Mouse (Mus musculus) CH12.LX (cell line): ENCODE measurements around the gene Rhob. TPM values are rescaled to one million over a fixed set of nuclear protein-coding genes. Genes with fewer than 3 reads are reported as not detected.

Experiments
- DNase-seq: peaks from one replicate; pipeline ENCODE4 v3.0.0-alpha.2; 2013; ENCODE audit errors: extremely low read depth
- H3K27ac ChIP-seq: 2 replicates; pipeline ENCODE4 v1.5.1; 2012; ENCODE audit warnings: low read depth, mild to moderate bottlenecking, control low read depth, moderate library complexity; ENCODE audit not compliant: insufficient read depth
- H3K27me3 ChIP-seq: replicated peaks from 2 replicates; pipeline ENCODE3; 2012; ENCODE audit warnings: inconsistent platforms
- H3K36me3 ChIP-seq, 2 experiments: replicated peaks in 1 of 2; 2 replicates each; pipeline versions ENCODE3 to v1.6.1; 2012; ENCODE audit warnings: inconsistent platforms in 1 of 2, low read length in 1 of 2, mild to moderate bottlenecking in 1 of 2, mixed read lengths in 1 of 2, moderate library complexity in 1 of 2; ENCODE audit not compliant: control insufficient read depth in 1 of 2, insufficient read depth in 1 of 2
- H3K4me1 ChIP-seq, 2 experiments: 2 replicates each; pipeline ENCODE4 v1.6.1; 2012; ENCODE audit warnings: inconsistent platforms in 1 of 2, moderate library complexity in 1 of 2; ENCODE audit not compliant: insufficient read depth in 2 of 2, control insufficient read depth in 1 of 2
- H3K4me2 ChIP-seq: 2 replicates; pipeline ENCODE4 v1.6.1; 2012; ENCODE audit warnings: low read depth, mild to moderate bottlenecking, control low read depth; ENCODE audit not compliant: poor library complexity, insufficient read depth, severe bottlenecking
- H3K4me3 ChIP-seq, 3 experiments: fragments of 150-350 bp in 1 of 3; sonication (generic) in 1 of 3; replicated peaks in 1 of 3; 2 replicates each; pipeline versions ENCODE3 to v1.5.1; 2011 to 2012; ENCODE audit warnings: low read depth in 2 of 3, low read length in 2 of 3, mild to moderate bottlenecking in 2 of 3, moderate library complexity in 2 of 3, control low read depth in 1 of 3, improper control_type of control experiment in 1 of 3, inconsistent platforms in 1 of 3, mixed read lengths in 1 of 3; ENCODE audit not compliant: poor library complexity in 1 of 3
- H3K79me2 ChIP-seq: replicated peaks from 2 replicates; pipeline ENCODE4 v1.6.1; 2012; ENCODE audit warnings: mild to moderate bottlenecking, moderate library complexity; ENCODE audit not compliant: control insufficient read depth, poor library complexity, insufficient read depth, severe bottlenecking; ENCODE audit errors: extremely low read depth
- H3K9ac ChIP-seq: 2 replicates; pipeline ENCODE4 v1.6.1; 2012; ENCODE audit warnings: low read depth, mild to moderate bottlenecking, control low read depth, moderate library complexity; ENCODE audit not compliant: insufficient read depth
- H3K9me3 ChIP-seq: replicated peaks from 2 replicates; pipeline ENCODE3; 2012; ENCODE audit warnings: low read length, inconsistent platforms, mixed read lengths
- CHD1 ChIP-seq: IDR thresholded peaks from 2 replicates; pipeline ENCODE4 v1.6.1; 2012; ENCODE audit warnings: low read depth, low read length, improper control_type of control experiment, inconsistent platforms
- CHD2 ChIP-seq: IDR thresholded peaks from 2 replicates; pipeline ENCODE4 v1.6.1; 2011; ENCODE audit warnings: low read length, improper control_type of control experiment
- ELF1 ChIP-seq: IDR thresholded peaks from 2 replicates; pipeline ENCODE4 v1.6.1; 2014; ENCODE audit warnings: low read depth, mild to moderate bottlenecking, inconsistent platforms, low read length, improper control_type of control experiment
- EP300 ChIP-seq: IDR thresholded peaks from 2 replicates; pipeline ENCODE4 v1.6.1; 2011; ENCODE audit warnings: low read length, improper control_type of control experiment
- GABPA ChIP-seq: IDR thresholded peaks from 2 replicates; pipeline ENCODE4 v1.6.1; 2012; ENCODE audit warnings: low read depth, low read length, improper control_type of control experiment, inconsistent platforms; ENCODE audit not compliant: insufficient replicate concordance
- HCFC1 ChIP-seq: IDR thresholded peaks from 2 replicates; pipeline ENCODE4 v1.6.1; 2012; ENCODE audit warnings: low read depth, mild to moderate bottlenecking, inconsistent platforms, low read length, improper control_type of control experiment
- JUN ChIP-seq: IDR thresholded peaks from 2 replicates; pipeline ENCODE4 v1.6.1; 2011; ENCODE audit warnings: low read depth, mild to moderate bottlenecking, low read length, improper control_type of control experiment, moderate library complexity; ENCODE audit not compliant: insufficient read depth
- MAFK ChIP-seq: IDR thresholded peaks from 2 replicates; pipeline ENCODE4 v1.6.1; 2011; ENCODE audit warnings: low read length, improper control_type of control experiment; ENCODE audit not compliant: insufficient replicate concordance
- MEF2A ChIP-seq: IDR thresholded peaks from 2 replicates; pipeline ENCODE4 v1.6.1; 2014; ENCODE audit warnings: low read depth, mild to moderate bottlenecking, inconsistent platforms, low read length, improper control_type of control experiment, borderline replicate concordance
- MXI1 ChIP-seq: IDR thresholded peaks from 2 replicates; pipeline ENCODE4 v1.6.1; 2011; ENCODE audit warnings: mild to moderate bottlenecking, low read depth, low read length, improper control_type of control experiment
- MYC ChIP-seq: IDR thresholded peaks from 2 replicates; pipeline ENCODE4 v1.6.1; 2011; ENCODE audit warnings: low read depth, mild to moderate bottlenecking, improper control_type of control experiment, low read length
- NRF1 ChIP-seq: IDR thresholded peaks from 2 replicates; pipeline ENCODE4 v1.6.1; 2014; ENCODE audit warnings: low read depth, mild to moderate bottlenecking, inconsistent platforms, low read length, improper control_type of control experiment, moderate library complexity
- PAX5 ChIP-seq: IDR thresholded peaks from 2 replicates; pipeline ENCODE4 v1.6.1; 2012; ENCODE audit warnings: low read length, inconsistent platforms, mixed read lengths
- POLR2A ChIP-seq: IDR thresholded peaks from 2 replicates; pipeline ENCODE4 v1.6.1; 2011; ENCODE audit warnings: low read depth, mild to moderate bottlenecking, improper control_type of control experiment, low read length
- POLR2AphosphoS2 ChIP-seq: IDR thresholded peaks from 2 replicates; pipeline ENCODE4 v1.6.1; 2011; ENCODE audit warnings: low read depth, low read length, improper control_type of control experiment
- RAD21 ChIP-seq: IDR thresholded peaks from 2 replicates; pipeline ENCODE4 v1.6.1; 2011; ENCODE audit warnings: low read depth, mild to moderate bottlenecking, low read length, improper control_type of control experiment, moderate library complexity
- RCOR1 ChIP-seq: conservative IDR thresholded peaks from 2 replicates; pipeline ENCODE4 v1.6.1; 2012; ENCODE audit warnings: low read depth, mild to moderate bottlenecking, inconsistent platforms, low read length, improper control_type of control experiment
- SIN3A ChIP-seq: IDR thresholded peaks from 2 replicates; pipeline ENCODE4 v1.6.1; 2012; ENCODE audit warnings: low read length, improper control_type of control experiment, inconsistent platforms
- SMC3 ChIP-seq: IDR thresholded peaks from 2 replicates; pipeline ENCODE4 v1.6.1; 2011; ENCODE audit warnings: low read depth, low read length, improper control_type of control experiment
- TBP ChIP-seq: conservative IDR thresholded peaks from 2 replicates; pipeline ENCODE4 v1.6.1; 2011; ENCODE audit warnings: low read depth, low read length, improper control_type of control experiment
- ZC3H11A ChIP-seq: IDR thresholded peaks from 2 replicates; pipeline ENCODE4 v1.6.1; 2012; ENCODE audit warnings: low read depth, mild to moderate bottlenecking, inconsistent platforms, low read length, improper control_type of control experiment
- ZMIZ1 ChIP-seq: IDR thresholded peaks from 2 replicates; pipeline ENCODE4 v1.6.1; 2012; ENCODE audit warnings: low read depth, mild to moderate bottlenecking, inconsistent platforms, low read length, improper control_type of control experiment
- ZNF384 ChIP-seq: IDR thresholded peaks from 2 replicates; pipeline ENCODE4 v1.6.1; 2012; ENCODE audit warnings: low read depth, low read length, improper control_type of control experiment, inconsistent platforms
- dilution Hi-C: fragments of 300-500 bp; cut with MboI; formaldehyde crosslinking; loops from 2 replicates; pipeline ENCODE4 v1.14.3; 2020; ENCODE audit warnings: low sequenced_read_pairs; ENCODE audit not compliant: extremely low pct_unique_long_range_greater_than_20kb, extremely low pct_ligation_motif_present
- in situ Hi-C: fragments of 300-500 bp; cut with MboI; formaldehyde crosslinking; loops from 3 replicates; pipeline ENCODE4 v1.14.3; 2019; ENCODE audit warnings: low sequenced_read_pairs, low pct_ligation_motif_present, low pct_unique_long_range_greater_than_20kb, mixed read lengths
- polyA plus RNA-seq: library from polyadenylated mRNA; unstranded; fragments of >175 nt; gene quantifications from 2 replicates; pipeline ENCODE4 v1.2.1, GENCODE M21; 2012; ENCODE audit warnings: low read depth; ENCODE audit not compliant: insufficient read length
- total RNA-seq, 2 experiments: library from RNA; depleted of rRNA; stranded (reverse); fragments of 300-350 nt in 1 of 2; fragments of >200 nt in 1 of 2; gene quantifications; 2 replicates each; pipeline ENCODE4 v1.2.3; 2012 to 2014

Gene Rhob
- total and polyA plus RNA-seq, 3 experiments: 42.1 to 54.1 (median 52.9) TPM

DNA sequence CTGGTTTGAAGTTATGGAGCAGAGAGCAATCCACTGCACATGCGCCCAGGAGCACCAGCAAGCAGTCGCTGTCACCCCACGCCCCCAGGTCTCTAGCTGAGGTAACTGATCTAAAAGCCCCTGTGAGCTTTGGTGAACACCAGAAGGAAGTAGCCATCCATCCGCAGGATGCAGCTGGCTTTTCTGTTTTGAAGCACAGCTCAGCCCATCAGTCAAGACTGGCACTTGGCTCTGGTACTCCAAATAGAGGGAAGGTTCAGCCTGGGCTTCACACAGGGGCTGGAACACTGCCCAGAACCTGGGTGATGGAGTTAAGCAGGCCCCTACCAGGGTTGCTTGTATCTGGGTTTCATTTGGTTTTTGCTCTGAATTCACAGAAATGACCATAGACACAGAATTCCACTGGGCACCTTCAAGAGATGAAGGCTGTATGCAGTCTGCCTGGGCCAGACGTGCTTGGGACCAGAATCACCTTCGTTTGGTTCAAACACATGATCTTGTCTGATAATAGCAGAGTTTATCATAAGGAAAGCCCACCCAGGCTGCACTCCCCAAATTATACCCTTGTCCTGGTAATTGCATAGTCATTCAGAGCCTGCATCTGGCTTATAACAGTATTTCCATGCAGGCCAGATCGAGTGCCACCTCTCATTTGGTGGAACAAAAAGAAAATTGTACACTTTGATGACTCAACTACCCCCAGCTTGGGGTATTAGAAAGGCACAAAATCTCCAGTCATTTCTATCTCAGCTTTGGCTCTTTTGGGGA, 27.0 kb downstream of the Rhob start:
- Histone ChIP-seq H3K4me1 (peaks cover 3 to 20% of the 10 kb centered on the region in 2 experiments; a peak in 2 of 4 replicates), H3K9me3 (no peaks in the 10 kb centered on the region), H3K9ac (no peak overlapping the region), H3K27ac (no peak overlapping the region), H3K36me3 (no peaks in the 10 kb centered on the region), H3K79me2 (no peaks in the 10 kb centered on the region), H3K4me3 (no peak overlapping the region), H3K4me2 (no peak overlapping the region), H3K27me3 (no peaks in the 10 kb centered on the region)
- DNase-seq: no peak
- in situ Hi-C loops: no loop called here
- dilution Hi-C loops: no loop called here
- TF ChIP-seq RCOR1 (no peak), TBP (no peak), ZNF384 (no peak), MAFK (no peak), ZC3H11A (no peak), SIN3A (no peak), MXI1 (no peak), EP300 (no peak), HCFC1 (no peak), GABPA (no peak), MYC (no peak), JUN (no peak)

DNA sequence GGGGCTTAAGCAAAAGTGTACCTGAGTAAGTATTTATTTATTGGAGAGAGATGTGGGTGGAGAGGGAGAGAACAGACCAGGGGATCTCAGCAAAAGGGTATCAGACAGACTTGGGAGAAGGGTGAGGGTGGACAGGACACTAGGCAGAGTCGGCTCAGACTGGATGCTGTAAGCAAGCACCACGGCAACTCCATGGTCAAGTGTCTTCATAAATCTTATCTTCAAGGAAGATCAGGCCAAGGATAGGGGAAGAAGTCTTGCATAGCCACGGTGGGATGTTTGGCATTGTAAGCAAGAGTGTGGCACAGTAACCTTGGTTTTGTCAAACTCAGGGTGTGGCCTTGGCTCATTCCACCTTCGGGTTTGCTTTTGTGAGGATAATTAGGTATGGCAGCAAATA, 27.8 kb downstream of the Rhob start:
- TF ChIP-seq TBP (no peak), POLR2AphosphoS2 (no peak), NRF1 (no peak), MXI1 (no peak), POLR2A (no peak), CHD2 (no peak), ELF1 (no peak), MEF2A (no peak), ZC3H11A (no peak), RAD21 (no peak), JUN (no peak), ZMIZ1 (no peak), RCOR1 (no peak), PAX5 (no peak), SMC3 (no peak), CHD1 (no peak)
- TF ChIP-seq, all 38 proteins: peak for 0
- peaks cover 3 to 15% of the 10 kb centered on the region in 2 experiments; a peak in 2 of 4 replicates for H3K4me1 ChIP-seq
- H3K79me2 ChIP-seq: no peaks in the 10 kb centered on the region
- no peak overlapping the region for H3K27ac ChIP-seq
- no peaks in the 10 kb centered on the region for H3K27me3 ChIP-seq
- in situ Hi-C loops: no loop called here
- DNase-seq: no peak
- no peak overlapping the region for H3K4me3 ChIP-seq
- dilution Hi-C loops: no loop called here
- H3K36me3 ChIP-seq: no peaks in the 10 kb centered on the region
- H3K4me2 ChIP-seq: no peak overlapping the region
- H3K9me3 ChIP-seq: no peaks in the 10 kb centered on the region
- no peak overlapping the region for H3K9ac ChIP-seq
